Mouse (Mus musculus) ES-CJ7 (cell line): Measurements from ENCODE around the gene Hist1h3g.

ENCODE experiments used
- DNase-seq: peaks from one replicate; pipeline ENCODE4 v3.0.0; 2011; ENCODE audit warnings: low read depth, low spot score

The Hist1h3g gene

DNA sequence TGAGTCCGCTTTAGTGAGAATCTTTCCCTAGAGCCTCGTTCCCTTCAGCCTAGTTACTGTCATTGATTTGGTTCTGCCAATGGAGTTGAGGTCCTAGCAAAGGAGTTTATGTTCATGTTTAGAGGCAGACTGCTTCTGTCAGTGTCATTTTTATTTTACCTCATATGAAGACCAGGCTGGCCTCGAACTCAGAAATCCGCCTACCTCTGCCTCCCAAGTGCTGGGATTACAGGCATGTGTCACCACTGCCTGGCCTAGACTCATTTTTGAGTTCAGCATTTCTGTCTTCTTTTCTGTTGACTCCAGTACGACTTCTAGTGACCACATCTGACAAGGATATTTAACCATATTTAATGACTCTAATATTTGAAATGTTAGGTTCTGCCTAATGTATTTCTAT lies 19.9 kb upstream of the Hist1h3g start:
- peak; percentile 72 for DNase-seq

- DNase-seq: peak; percentile 82
Observed at GRCm38 (mm10) chr13:23515826-23516620, 19.2 kb upstream of the Hist1h3g start.

- DNase-seq: peak; percentile 63
Observed at GRCm38 (mm10) chr13:23516822-23517602, 18.2 kb upstream of the Hist1h3g start.

- peak; percentile 92 for DNase-seq
Observed at GRCm38 (mm10) chr13:23517603-23518294, 17.5 kb upstream of the Hist1h3g start.

DNA sequence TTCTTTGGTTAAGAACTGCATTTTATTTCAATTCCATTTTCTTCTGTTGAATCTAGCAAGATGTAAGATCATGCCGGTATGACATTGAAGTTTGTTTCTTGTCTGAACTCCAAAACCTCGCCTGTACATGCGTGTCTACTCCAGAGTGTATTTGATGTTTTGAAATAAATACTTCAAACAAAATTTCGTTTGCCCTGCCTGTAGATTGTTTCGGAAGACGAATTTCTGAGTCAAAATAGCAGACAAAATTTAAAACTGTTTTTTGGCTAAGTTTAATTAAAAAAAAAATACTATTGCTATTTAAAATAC lies 17.0 kb upstream of the Hist1h3g start:
- DNase-seq: no peak

DNA sequence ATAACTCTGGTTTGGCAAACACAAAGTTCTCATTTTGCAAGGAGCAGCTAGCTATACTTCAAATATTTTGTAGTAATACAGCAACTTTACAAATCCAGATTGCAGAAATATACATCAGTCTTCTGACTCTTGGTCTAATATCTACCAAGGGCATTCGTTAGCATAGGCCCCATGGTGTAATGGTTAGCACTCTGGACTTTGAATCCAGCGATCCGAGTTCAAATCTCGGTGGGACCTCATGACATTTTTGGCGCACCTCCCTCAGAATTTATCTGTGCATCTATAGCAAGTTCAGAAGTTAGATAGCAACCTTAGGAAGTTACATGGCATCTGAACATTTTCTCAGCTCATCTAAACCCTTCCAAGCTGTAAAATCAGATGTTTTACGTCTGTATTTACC lies 16.3 kb upstream of the Hist1h3g start:
- peak; percentile 88 for DNase-seq

DNA sequence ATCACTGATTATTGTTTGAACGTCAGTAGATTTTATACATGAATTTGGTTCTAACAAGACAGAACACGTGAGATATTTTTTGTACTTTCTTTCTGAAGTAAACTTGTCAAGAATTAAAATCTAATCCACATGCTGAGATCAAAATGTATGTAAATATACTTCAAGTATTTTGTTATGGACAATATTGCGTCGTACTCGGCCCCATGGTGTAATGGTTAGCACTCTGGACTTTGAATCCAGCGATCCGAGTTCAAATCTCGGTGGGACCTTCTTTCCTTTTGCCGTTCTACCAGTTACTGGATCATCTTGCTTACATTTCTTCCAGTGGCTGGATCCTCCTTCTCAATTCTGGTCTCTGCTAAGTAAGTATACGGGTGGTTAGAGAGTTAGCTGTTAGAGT lies 15.8 kb upstream of the Hist1h3g start:
- peak; percentile 89 for DNase-seq

DNA sequence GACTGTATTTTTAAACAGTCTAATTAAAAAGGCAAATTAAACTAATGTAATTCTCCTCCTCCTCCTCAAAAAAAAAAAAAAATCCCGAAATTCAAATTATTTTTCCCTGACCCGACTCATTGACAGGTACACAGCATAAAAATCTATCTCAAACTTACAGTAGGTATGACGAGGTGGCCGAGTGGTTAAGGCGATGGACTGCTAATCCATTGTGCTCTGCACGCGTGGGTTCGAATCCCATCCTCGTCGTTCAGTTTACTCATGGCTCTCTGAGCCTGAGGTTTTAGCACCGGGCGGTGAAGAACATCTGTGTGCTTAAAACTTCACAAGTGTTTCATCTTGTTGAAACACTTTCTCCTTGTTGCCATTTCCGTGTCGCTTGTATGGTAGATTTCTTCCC lies 13.5 kb upstream of the Hist1h3g start:
- DNase-seq: peak; percentile 90

DNA sequence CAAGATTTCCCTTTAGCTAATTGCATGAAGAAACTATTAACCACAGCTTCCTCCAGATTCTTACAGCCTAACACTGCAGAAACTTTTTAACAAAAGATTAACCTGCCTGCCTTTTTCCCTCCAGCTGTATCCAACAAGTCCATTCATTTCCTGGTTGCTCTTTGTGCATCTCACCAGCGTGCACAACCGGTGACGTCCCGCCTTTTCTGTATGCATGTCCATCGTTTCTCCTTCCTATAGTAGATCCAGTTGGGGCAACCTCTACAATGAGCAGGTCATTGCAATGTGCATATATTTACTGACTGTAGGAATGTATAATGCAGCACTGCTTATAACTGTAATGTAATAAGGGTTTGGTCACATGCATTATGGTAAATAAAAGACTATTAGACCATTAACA lies 11.2 kb upstream of the Hist1h3g start:
- DNase-seq: no peak

DNA sequence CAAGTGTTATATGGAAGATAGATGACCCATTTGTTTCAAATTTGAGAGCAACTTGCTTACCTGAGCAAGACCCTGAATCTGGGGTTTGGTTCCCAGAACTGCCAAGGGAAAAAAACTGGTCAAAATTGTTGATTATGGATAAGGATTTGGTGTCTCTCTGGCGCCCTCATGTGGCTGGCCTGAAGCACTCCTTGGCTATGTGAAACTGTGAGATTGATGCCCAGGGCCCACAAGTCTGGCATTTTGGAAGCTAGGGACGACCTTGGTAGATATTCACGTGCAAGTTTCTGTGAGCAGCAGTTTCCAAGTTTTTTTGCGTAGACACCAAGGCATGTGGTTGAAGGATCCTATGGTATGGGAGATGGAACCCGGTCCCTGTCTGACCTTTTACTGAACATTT lies 10.6 kb upstream of the Hist1h3g start:
- peak; percentile 92 for DNase-seq

DNA sequence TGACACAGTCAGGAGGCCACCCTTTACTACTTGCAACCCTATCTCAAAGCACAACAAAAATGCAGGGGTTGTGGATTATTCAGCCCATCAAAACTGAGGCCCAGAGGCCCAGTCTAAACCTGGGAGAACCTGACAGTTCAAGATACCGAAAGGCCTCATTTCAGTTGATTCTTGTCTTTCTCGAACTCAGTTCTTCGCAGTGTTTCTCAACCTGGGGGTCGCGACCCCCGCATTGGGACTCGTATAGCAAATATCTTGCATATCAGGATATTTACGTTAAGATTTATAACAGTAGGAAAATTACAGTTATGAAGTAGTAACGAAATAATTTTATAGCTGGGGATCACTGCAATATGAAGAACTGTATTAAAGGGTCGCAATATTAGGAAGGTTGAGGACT lies 9.3 kb upstream of the Hist1h3g start:
- peak; percentile 79 for DNase-seq

DNA sequence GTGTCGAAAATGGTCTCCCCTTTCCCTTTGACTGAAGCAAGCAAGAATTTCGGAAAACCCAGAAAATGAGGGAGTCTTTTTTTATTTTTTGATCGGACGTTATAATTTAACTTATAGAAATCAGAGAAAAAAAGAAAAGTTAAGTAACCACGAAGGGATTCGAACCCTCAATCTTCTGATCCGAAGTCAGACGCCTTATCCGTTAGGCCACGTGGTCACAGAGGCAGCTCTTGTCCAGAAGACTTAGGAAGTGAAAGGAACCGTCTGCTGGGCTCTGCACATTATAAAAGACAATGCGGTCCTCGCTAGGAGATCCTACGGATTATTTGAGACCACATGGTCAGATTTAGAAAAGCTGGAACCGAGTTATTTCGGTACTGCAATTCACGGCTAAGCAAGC lies 8.9 kb upstream of the Hist1h3g start:
- peak; percentile 90 for DNase-seq

DNA sequence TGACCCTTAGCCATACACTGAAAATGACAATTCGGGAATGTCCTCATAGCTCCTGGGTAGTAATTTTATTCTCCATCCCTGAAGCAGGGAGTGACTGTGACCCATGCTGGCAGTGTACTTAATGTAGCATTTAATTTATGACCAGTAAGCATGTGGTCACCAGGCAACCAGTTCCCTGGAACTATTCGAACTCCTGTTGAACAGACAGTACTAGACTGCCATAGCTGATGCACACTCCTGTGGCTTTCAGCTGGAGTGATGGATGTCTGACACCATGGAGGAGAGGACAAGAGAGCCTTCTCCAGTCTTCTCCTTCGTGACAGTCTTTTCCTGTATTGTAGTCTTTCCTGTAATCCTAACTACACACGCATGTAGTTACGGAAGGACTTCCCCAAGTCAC lies 6.2 kb upstream of the Hist1h3g start:
- DNase-seq: no peak

DNA sequence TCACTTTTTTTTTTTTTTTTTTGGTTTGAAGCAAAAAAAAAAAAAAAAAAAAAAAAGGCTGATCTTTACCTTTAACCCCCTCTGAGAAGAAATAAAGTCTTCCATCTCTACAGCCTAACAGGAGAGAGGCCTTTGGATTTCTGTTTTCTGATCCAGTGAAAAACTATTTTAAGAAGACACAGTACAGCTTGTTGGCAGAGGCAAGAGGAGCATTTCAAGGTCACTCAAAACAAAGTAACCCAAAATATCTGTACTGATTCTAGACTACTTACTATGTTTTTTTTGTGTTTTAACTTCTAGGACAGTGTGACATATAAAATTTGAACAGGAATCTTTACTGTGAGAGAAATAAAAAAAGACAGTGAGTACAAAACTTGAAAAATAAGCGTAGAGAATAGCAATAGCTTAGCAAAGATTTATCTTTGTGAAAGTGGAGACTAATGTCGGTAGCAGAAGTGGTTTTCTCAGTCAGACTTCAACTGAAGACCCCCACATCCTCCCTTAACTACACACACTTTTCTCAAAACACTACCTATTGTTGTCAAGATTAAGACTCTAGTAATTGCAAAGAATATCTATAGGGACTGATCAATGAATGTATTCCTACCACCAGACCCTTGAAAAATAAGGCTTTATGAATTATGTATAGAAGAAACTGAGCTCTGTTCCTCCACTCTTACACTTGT lies 5.6 kb upstream of the Hist1h3g start:
- no peak for DNase-seq

- DNase-seq: peak; percentile 69
Observed at GRCm38 (mm10) chr13:23530181-23530900, 4.9 kb upstream of the Hist1h3g start.

DNA sequence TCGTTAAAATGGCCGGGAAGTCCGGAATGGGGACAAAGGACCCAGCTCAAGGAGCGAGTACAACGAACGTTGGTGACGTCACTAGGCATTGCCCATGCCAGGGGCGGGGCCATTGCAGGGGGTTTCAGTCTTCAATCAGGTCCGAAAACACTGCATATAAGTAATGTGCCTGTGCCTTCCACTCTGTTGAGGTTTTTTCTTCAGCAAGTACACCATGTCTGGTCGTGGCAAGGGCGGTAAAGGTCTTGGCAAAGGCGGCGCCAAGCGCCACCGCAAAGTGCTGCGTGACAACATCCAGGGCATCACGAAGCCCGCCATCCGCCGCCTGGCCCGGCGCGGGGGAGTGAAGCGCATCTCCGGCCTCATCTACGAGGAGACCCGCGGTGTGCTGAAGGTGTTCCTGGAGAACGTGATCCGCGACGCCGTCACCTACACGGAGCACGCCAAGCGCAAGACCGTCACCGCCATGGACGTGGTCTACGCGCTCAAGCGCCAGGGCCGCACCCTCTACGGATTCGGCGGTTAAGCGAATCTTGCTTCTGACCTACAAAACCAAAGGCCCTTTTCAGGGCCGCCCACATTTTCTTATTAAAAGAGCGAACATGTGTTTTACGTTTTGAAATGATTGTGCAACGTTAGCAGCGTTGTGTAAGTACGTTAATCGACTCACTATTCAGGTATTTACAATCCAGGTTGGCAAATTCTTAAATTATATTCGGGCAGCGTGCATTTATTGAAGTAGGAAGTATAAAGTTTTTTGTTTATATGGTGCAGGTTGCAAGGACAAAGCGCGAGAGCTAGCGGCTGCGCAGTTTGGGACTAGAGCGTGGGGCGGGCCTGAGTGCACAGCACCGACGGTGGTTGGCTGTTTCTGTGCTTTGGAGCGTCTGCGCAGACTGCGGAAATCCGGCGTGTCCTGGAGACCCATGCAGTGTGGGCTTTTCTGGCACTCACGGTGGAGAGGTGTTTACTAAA lies 4.0 kb upstream of the Hist1h3g start, which contains the start of gene Hist1h4h:
Hist1h4h (plus strand) TSS at position 150 of the 975 bp plus-strand sequence.
- peak; percentile 98 for DNase-seq

GRCm38 (mm10) chr13:23532262-23533075 lies 2.8 kb upstream of the Hist1h3g start:
- DNase-seq: peak; percentile 56

GRCm38 (mm10) chr13:23533560-23534367 lies 1.5 kb upstream of the Hist1h3g start, which contains the start of gene Hist1h2af:
Gene Hist1h2af, plus strand, starts transcription at chr13:23533906.
- DNase-seq: peak; percentile 95
